Mouse (Mus musculus): Measurements from ENCODE around the gene Cavin1.
"Not testable (repeated sequence)": the region's sequence is repeated elsewhere in the genome, so short reads cannot be mapped to it uniquely, and the experiment has no call there.

The Cavin1 gene

GRCm38 (mm10) chr11:100970557-100970937, at the start of gene Cavin1:
Cavin1 (minus strand) TSS chr11:100970887.
- DNase-seq (ENCODE audit: low read depth, low spot score) = no peak

DNA sequence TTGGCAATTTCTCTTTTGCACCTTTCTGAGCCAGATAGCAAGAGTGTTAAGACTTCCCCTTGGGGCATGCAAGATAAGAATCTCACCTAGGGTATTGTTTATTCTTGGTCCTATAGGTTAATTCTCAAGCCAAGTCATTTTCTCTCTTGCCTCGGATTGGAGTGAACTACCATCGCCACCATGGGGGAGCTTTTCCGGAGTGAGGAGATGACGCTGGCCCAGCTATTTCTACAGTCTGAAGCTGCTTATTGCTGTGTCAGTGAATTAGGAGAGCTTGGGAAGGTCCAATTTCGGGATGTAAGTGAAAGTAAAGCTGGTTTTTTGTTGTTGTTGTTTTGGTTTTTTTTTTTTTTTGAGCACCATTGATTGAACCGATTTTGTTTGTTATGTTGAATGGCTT, 41.0 kb upstream of the Cavin1 start:
- DNase-seq (ENCODE audit: low read depth, low spot score) = no peak

- DNase-seq (ENCODE audit: low read depth, low spot score) = no peak
Observed at GRCm38 (mm10) chr11:101009888-101010784, 39.4 kb upstream of the Cavin1 start.

DNA sequence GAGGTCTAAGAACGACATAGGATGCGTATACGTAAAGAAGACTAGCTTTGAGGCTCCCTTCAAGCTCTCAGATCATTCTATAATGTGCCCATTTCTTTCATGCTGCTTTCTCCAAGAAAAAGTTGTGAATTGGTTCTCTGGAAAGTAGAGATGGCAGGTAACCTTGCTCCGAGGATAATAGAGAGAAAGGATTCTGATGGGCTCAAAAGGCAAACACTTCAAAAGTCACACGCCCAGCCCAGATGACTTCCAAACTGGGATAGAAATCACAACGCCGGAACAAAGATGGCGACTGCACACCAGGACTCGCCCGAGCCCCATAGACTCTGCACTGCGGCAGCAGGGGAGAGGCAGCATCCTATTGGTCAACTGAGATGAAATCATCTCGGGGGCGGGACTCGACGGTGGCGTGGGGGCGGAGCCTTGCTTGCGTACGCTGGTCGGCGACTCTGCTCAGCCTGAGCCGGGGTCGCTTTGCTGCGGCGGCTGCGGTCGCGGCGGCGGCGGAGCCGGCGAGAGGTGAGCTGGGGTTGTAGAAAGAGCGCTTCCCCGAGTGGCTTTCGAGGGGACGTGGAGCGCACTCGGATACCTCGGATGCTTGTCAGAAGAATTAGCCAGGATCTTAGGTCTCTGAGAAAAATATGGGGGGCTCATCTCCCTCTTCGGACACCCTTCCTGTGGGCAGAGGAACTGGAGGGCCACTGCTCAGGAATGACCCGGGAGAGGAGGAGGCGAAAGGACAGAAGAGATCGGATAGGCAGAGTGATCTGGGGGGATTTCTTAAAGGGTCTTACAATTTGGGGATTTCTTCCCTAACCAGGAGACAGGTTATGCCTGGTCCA, 38.6 kb upstream of the Cavin1 start, which contains the start of gene Atp6v0a1:
TSS of gene Atp6v0a1 (plus strand) at position 407 of the 842 bp plus-strand sequence.
- DNase-seq (ENCODE audit: low read depth, low spot score) = peak; percentile 96

DNA sequence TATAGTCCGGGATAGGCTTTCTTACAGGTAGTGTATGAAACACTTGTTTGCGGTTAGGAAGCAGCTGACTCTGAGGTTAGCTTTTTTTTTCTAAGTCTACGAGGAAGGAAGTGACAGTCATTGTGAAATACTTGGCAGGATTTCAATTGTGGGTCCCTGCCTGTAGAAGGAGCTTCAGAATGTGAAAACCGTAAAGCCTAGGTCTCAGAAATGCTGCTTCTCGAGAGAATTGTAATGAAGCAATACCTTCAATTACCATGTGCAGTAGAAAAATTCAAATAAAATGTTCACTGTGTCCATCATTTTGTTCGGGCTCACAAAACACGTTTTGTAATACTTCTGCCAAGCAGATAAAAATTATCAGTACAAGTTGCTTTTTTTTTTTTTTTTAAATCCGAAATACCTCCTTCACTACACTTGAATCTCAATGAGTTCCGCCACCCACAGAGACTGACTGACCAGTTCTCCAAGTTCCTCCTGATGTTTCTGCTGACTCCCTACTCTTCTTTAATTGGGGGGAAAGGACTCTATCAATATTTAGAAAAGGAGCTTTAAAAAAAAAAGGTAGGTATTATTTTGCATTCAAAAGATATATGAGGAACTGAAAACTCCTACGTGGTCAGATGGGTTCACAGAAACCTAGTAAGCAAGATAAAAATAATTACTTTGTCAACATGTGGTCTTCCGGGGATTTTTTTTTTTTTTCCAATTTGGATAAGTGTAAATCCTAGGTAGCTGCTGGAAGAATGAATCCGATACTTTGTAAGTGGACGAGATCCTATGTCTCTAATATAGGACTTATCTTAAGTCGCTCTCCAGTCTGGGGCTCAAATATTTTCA, 37.7 kb upstream of the Cavin1 start:
- no peak for DNase-seq (ENCODE audit: low read depth, low spot score)

DNA sequence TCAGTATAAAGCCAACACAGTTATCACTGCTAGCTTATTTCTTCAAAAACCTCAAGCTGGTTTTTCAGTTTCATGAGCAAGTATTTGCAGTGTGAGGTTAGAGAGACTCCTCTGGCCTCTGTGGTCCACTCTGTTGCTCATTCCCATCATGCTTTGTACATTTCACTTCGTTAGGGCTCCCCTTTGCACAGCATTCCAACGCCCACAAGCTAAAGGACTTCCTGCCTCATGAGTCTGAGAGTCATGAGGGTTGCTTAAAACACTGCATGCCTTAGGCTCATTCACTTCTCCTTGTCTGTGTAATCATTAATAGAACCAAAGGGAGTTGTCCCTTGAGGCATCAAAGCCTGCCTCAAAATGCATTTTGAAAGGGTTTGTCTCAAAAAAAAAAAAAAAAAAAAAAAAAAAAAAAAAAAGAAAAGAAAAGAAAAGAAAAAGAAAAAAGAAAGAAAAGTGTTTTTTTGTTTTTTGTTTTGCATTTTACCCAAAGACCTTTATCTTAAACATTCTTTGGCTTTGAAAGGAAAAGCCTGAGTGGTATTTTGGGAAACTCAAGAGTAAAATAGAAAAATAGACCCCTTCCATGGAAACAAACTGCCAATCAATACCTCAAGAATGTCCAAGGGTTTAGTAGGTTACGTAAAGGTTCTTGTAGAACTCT, 32.5 kb upstream of the Cavin1 start:
- no peak for DNase-seq (ENCODE audit: low read depth, low spot score)

DNA sequence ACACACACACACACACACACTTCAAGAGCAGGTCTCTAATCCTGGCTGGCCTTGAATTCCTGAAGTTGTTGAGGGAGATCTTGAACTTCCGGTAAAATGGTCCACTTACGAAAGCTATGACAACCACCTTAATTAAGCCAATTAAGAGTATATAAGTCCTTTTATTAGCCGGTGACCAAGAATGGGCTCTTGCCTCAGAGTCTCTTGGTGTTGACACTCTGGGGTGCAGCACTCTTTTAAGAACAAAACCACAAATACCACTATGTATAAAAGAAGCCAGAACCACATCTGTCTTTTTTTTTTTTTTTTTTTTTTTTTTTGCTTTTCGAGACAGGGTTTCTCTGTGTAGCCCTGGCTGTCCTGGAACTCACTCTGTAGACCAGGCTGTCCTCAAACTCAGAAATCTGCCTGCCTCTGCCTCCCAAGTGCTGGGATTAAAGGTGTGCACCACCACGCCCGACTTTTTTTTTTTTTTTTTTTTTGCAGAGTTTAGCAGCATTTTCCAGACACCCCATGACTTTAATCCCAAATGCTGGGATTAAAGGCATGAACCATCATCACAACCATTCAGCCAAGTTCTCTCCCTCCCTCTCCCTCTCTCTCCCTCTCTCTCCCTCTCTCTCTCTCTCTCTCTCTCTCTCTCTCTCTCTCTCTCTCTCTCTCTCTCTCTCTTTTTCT, 31.3 kb upstream of the Cavin1 start:
- not testable (repeated sequence) for DNase-seq (ENCODE audit: low read depth, low spot score)

DNA sequence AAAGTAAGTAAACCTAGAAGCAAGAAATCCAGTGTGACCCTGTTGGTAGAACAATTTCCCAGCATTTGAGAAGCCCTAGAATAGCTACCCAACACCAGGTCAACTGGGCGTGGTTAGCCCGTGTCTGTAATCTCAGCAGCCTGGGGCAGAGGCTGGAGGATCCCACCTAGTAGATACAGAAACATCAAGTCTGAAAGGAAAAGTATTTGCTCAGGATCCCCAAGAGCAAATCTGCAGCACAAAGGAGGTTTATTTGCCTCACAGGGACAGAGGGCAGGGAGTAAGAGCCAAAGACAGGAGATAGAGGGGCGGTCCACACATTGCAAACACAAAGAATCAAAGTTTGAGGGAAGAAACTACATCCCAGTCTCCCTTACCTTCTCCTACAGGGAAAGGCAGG, 28.6 kb upstream of the Cavin1 start:
- peak; percentile 73 for DNase-seq (ENCODE audit: low read depth, low spot score)

DNA sequence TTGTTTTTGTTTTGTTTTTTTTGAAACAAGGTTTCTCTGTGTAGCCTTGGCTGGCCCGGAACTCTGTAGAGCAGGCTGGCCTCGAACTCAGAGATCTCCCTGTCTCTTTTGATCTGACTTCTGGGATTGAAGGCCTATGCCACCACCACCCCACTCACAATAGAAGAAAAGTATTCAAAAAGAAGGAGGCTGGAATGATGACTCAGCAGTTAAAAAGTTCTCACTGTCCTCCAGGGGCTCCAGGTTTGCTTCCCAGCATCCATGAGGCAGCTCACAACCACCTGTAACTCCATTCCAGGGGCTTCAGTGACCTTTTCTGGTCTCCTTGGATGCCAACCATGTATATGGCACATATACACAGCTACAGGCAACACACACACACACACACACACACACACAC, 28.1 kb upstream of the Cavin1 start:
- no peak for DNase-seq (ENCODE audit: low read depth, low spot score)

- no peak for DNase-seq (ENCODE audit: low read depth, low spot score)
Observed at GRCm38 (mm10) chr11:100996501-100996900, 25.8 kb upstream of the Cavin1 start.

DNA sequence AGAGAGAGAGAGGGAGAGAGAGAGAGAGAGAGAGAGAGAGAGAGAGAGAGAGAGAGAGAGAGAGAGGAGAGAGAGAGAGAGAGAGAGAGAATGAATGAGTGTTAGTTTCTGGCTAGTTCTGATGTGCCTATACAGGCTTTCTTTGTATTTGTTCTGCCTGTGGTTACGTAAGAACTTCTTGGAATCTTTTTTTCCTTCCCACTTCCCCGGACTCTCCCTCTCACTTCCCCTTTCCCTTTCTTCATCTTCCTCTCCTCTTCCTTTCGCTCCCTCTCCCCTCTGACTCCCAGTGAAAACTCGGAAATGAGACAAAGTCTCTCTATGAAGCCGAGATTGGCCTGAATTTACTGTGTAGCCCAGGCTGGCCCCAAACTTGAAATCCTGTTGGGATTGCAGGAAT, 24.0 kb upstream of the Cavin1 start:
- DNase-seq (ENCODE audit: low read depth, low spot score) = no peak

DNA sequence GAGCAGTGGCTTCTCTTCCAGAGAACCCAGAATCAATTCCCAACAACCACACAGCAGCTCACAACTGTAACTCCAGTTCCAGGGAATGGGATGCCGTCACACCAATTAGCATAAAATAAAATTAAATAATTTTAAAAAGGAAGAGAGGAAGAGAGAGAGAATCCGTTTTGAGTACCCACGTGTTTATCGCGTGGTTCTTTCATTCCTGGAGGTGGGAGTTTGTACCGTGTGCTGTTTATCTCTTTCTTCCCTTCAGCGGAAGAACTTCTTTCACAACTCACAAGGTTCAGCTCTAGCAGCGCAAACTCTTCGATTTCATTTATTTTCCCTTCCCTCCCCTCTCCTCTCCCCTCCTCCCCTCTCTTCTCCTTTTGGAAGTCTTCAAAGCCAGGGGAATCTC, 23.5 kb upstream of the Cavin1 start:
- no peak for DNase-seq (ENCODE audit: low read depth, low spot score)

DNA sequence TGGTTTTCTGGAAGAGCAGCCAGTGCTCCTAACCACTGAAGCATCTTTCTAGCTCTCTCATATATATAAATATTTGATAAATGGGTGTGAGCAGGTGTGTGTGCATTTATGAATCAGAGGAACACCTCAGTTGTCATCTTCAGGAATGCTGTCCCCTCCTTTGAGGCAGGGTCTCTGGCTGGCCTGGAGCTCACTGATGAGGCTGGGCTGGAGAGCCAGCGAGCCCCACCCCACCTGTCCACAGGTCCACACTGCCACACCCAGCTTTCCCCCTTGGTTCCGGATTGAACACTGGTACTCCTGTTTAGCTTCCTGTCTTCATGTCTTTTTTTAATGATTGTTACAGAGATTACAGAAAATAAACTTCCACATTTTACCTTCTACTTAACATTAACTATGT, 22.8 kb upstream of the Cavin1 start:
- no peak for DNase-seq (ENCODE audit: low read depth, low spot score)

DNA sequence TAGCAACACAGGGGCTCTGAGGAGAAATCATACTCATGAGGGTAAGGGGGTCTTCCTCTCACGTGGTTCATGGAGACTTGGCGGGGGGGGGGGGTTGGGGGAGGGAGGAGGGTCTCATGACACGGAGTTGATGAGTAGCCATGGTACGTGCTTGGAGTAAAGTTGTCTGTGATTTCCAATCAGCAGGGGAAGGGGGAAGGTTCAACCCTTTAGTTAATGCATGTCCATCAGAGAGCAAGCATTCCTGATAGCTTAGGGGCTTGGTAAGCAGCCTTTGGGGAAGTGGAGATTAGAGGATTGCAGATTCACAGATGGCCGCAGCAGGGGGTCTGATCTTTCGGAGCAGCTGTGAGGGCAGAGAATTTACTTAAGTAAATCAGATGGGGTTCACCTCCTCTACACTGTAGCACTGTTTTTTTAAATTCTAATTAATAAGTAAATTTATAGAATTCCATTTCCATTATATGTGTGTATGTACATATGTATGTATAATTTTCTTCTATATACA, 20.4 kb upstream of the Cavin1 start:
- no peak for DNase-seq (ENCODE audit: low read depth, low spot score)

GRCm38 (mm10) chr11:100989666-100990065, 19.0 kb upstream of the Cavin1 start:
- no peak for DNase-seq (ENCODE audit: low read depth, low spot score)

- no peak for DNase-seq (ENCODE audit: low read depth, low spot score)
Observed at GRCm38 (mm10) chr11:100988674-100989073, 18.0 kb upstream of the Cavin1 start.

DNA sequence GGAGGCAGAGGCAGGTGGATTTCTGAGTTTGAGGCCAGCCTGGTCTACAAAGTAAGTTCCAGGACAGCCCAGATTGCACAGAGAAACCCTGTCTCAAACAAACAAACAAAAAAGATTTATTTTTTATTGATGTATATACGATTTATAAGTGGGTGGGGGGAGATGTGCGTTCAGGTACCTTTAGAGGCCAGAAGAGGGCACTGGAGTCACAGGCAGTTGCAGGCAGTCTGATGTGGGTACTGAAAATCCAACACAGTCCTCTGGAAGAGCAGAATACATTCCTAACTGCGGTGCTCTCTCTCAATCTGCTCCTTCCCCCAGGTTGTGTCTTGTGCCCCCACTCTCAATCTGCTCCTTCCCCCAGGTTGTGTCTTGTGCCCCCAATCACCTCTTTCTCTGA, 14.9 kb upstream of the Cavin1 start:
- DNase-seq (ENCODE audit: low read depth, low spot score) = no peak

DNA sequence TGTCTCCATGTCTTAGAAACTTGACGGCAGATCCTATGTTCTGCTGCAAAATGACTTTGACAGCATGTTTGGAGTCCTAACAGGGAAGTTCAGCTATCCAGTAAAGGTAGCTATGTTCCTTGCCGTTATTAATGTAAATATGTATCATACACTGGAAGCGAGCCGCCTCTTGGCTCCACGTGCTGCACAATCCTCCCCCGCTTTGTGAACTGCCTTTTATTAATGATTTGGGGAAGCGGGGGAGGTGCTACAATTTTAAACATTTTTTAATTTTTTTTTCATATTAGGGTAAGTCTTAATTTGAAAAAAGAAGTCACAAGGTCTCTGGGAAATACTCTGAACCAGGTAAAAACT, 13.1 kb upstream of the Cavin1 start:
- no peak for DNase-seq (ENCODE audit: low read depth, low spot score)

DNA sequence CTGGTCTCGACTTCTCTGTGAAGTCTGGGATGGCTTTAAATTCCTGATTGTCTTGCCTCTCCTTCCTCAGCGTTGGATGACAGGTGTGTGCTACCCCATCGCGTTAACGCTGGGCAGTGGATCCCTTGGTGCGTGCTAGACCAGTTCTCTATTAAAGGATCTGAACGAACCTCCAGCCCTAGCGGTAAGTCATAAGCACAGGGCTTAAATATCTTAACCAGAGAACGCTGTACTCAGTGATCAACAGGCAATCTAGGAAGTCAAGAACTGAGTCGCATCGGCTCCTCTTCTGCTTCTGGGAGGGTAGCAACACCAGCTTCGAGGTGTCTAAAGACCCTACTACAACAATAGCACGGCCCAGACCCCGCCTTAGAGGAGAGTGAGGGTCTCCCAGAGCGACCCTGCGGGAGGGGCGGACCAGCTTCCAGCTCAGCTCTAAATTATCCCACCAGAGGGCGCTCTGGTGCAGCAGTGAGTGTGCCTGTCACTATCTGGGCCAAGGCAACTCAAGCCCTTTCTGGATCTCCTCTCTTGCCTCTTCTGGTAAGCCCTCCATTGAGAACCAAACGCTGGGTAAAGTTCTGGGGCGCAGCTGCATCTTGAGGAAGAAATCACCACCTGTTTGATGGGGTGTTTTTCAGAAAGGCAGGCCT, 12.6 kb upstream of the Cavin1 start:
- no peak for DNase-seq (ENCODE audit: low read depth, low spot score)

GRCm38 (mm10) chr11:100982087-100982486, 11.4 kb upstream of the Cavin1 start:
- DNase-seq (ENCODE audit: low read depth, low spot score) = no peak

All from WW6 (cell line).